Mouse (Mus musculus) limb, embryonic 13.5 days (tissue): Measurements from ENCODE around the gene Ttll7. TPM values are rescaled to one million over a fixed set of nuclear protein-coding genes. Genes with fewer than 3 reads are reported as not detected.

ENCODE experiments used
- ATAC-seq: fragments of 200-750 bp; cut with Nextera tagmentation; 2 replicates; pipeline ENCODE4 v1.8.0; 2017; ENCODE audit warnings: low read depth, moderate number of reproducible peaks, moderate TSS enrichment; ENCODE audit not compliant: low FRiP score
- H3K27ac ChIP-seq: fragments of 300-500 bp; sonication (generic); 2 replicates; pipeline ENCODE4 v1.5.1; 2015; ENCODE audit warnings: inconsistent platforms, mild to moderate bottlenecking, moderate library complexity
- H3K27me3 ChIP-seq: fragments of 300-500 bp; sonication (generic); 2 replicates; pipeline ENCODE4 v1.6.1; 2015; ENCODE audit warnings: mild to moderate bottlenecking, inconsistent platforms
- H3K36me3 ChIP-seq: fragments of 300-500 bp; sonication (generic); 2 replicates; pipeline ENCODE4 v1.6.1; 2015; ENCODE audit warnings: inconsistent platforms, mild to moderate bottlenecking, moderate library complexity
- H3K4me1 ChIP-seq: fragments of 300-500 bp; sonication (generic); 2 replicates; pipeline ENCODE4 v1.6.1; 2015; ENCODE audit warnings: inconsistent platforms
- H3K4me2 ChIP-seq: fragments of 300-500 bp; sonication (generic); replicated peaks from 2 replicates; pipeline ENCODE4 v1.6.1; 2015; ENCODE audit warnings: inconsistent platforms, mild to moderate bottlenecking, moderate library complexity
- H3K4me3 ChIP-seq: fragments of 300-500 bp; sonication (generic); 2 replicates; pipeline ENCODE4 v1.5.1; 2015; ENCODE audit warnings: moderate library complexity, mild to moderate bottlenecking, inconsistent platforms
- H3K9ac ChIP-seq: fragments of 300-500 bp; sonication (generic); 2 replicates; pipeline ENCODE4 v1.6.1; 2015; ENCODE audit warnings: mild to moderate bottlenecking, inconsistent platforms
- H3K9me3 ChIP-seq: fragments of 300-500 bp; sonication (generic); 2 replicates; pipeline ENCODE4 v1.6.1; 2016; ENCODE audit warnings: inconsistent platforms
- WGBS: fragments of 180-500 bp; shearing (Covaris S2); methylation state at CpG from one replicate; pipeline ENCODE4 v1.1.7; 2015; 5-methylcytosine and 5-hydroxymethylcytosine counted together
- polyA plus RNA-seq: library from polyadenylated mRNA; unstranded; fragments of >200 nt; fragmentation: Nextera tagmentation; extraction: Ambion mirVana; gene quantifications from 2 replicates; pipeline ENCODE4 v1.2.1, GENCODE M21; 2015

Ttll7 gene
- polyA plus RNA-seq, 1 experiment from 2014 or later = 2.5 TPM

DNA sequence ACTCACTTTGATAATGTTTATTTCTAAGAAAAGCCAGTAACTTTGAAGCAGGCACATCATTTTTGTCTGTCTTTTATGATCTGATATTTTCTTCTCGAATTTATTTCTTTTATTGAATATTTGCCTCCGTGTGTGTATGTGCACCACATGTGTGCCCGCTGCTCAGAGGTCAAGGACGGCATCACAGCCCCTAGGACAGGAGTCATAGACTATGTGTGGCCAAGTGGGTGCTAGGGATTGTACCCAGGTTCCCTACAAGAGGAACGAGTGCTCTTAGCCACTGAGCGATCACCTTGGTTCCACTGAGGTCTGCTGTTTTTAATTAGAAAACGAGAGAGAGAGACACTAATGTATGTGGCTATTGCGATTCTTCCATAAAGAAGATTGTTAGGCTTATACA is 94.5 kb downstream of the Ttll7 start:
- H3K9me3 ChIP-seq = no peaks in the 10 kb centered on the region
- H3K4me2 ChIP-seq = no peak overlapping the region
- 73% methylated on average over 8 of the region's 8 CpGs for WGBS
- H3K27ac ChIP-seq = no peak overlapping the region
- no peak overlapping the region for H3K4me3 ChIP-seq
- no peaks in the 10 kb centered on the region for H3K36me3 ChIP-seq
- H3K9ac ChIP-seq = no peak overlapping the region
- no peak for ATAC-seq
- H3K27me3 ChIP-seq = no peaks in the 10 kb centered on the region
- H3K4me1 ChIP-seq = no peaks in the 10 kb centered on the region

DNA sequence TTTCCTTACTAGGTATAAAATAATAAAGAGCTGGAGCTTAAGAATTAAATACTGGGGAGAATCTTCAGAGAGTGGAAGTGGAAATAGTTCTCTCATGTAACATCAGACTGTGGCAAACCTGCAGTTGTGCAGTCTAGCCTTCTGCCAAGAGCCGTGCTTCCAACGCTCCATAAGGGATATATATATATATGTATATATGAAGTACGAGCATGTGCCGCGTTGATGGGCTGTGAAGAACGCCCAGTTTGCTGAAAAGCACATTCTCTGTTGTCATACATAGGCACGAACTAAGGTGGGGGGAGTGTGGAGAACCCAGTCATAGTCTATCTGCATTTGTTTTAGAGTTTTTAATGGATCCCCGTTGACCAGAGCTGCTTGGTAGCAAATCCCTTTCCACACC is 104.6 kb downstream of the Ttll7 start:
- 84% methylated on average over 8 of the region's 8 CpGs for WGBS

DNA sequence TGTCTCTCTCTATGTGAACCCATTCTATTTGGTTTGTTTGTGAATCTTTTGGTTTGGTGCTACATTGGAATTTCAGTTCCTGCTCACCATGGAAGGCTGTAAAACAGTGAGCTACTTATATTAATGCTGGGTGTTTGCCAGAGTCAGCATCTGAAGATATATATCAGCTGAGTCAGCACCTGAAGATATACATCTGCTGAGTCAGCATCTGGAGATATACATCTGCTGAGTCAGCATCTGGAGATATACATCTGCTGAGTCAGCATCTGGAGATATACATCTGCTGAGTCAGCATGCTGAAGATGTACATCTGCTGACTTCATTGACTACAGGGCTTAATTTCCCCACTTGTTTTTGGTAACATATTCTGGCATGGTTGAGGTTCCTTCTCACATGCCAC is 110.7 kb downstream of the Ttll7 start:
- ATAC-seq = no peak
- Histone ChIP-seq H3K4me1 (no peaks in the 10 kb centered on the region), H3K9me3 (no peaks in the 10 kb centered on the region)

More for the DNA sequence above, 104.6 kb downstream of the Ttll7 start:
- no peak overlapping the region for H3K27ac ChIP-seq
- H3K4me2 ChIP-seq = no peak overlapping the region
- no peak for ATAC-seq
- H3K9me3 ChIP-seq = no peaks in the 10 kb centered on the region
- no peaks in the 10 kb centered on the region for H3K4me1 ChIP-seq
- no peaks in the 10 kb centered on the region for H3K36me3 ChIP-seq
- H3K4me3 ChIP-seq = no peak overlapping the region
- no peaks in the 10 kb centered on the region for H3K27me3 ChIP-seq
- no peak overlapping the region for H3K9ac ChIP-seq

DNA sequence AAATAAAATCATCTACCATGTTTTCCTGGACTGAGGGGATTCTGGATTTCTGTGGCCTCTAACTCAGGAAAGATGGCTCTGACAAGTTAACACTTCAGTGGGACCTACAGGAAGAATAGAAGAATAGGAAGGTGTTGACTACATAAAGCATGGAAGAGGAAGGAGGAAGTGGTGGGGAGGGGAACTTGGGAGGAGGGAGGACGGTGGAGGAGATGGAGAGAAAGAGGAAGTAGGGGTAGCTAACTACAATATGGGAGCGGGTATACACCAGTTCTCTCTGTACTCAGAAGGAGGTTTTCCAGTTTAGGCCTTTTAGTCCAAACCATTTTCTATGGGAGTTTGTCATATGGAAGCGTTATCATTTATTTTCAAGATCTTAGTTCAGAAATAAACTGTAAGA is 112.2 kb downstream of the Ttll7 start:
- Histone ChIP-seq H3K9me3 (no peaks in the 10 kb centered on the region), H3K4me3 (no peak overlapping the region), H3K36me3 (no peaks in the 10 kb centered on the region), H3K27me3 (no peaks in the 10 kb centered on the region), H3K9ac (no peak overlapping the region), H3K4me2 (no peak overlapping the region), H3K4me1 (no peaks in the 10 kb centered on the region), H3K27ac (no peak overlapping the region)
- WGBS = 84% methylated on average over 3 of the region's 3 CpGs
- no peak for ATAC-seq

More for the DNA sequence above, 110.7 kb downstream of the Ttll7 start:
- no peak overlapping the region for H3K9ac ChIP-seq
- H3K4me3 ChIP-seq = no peak overlapping the region
- H3K4me2 ChIP-seq = no peak overlapping the region
- no peaks in the 10 kb centered on the region for H3K36me3 ChIP-seq
- no peak overlapping the region for H3K27ac ChIP-seq
- no peaks in the 10 kb centered on the region for H3K27me3 ChIP-seq

DNA sequence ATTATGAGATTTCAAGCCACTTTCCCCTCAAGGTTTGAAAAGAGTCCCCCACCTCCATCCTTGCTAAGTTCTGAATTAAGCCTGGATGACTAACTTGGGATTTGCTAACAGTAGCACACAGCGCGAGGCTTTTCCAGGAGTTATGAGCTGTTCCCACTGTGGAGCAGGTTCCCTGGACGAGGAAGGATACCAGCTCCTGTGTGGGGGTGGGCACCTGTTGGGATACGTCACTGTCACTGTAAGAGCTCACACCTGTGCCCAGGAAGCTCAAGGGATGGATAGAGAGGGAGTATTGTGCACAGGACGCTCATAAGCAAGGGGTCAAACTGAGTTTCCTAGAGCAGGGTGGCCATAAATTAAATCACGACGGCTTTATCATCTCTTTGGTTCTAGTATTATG is 115.1 kb downstream of the Ttll7 start:
- H3K36me3 ChIP-seq = no peaks in the 10 kb centered on the region
- no peak overlapping the region for H3K27ac ChIP-seq
- H3K9ac ChIP-seq = no peak overlapping the region
- H3K4me3 ChIP-seq = no peak overlapping the region
- no peak overlapping the region for H3K4me2 ChIP-seq
- no peak for ATAC-seq
- no peaks in the 10 kb centered on the region for H3K27me3 ChIP-seq
- WGBS = 65% methylated on average over 7 of the region's 7 CpGs
- H3K9me3 ChIP-seq = no peaks in the 10 kb centered on the region
- H3K4me1 ChIP-seq = no peaks in the 10 kb centered on the region

DNA sequence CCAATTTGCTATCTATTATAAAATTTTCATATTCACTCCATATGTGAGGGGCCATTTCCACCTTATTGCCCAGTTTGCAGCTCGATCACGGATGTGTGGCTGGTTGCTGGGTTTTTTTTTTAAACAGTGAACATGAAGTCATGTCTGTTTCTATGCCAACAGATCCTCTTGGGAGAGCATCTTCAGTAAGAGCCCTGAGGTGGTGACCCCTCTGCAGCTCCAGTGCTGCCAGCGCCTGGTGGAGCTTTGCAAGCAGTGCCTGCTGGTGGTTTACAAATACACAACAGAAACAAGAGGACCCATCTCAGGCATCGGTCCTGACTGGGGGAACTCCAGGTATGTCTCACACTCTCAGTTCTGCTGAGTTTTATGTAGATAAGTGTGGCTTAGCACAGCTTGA is 115.7 kb downstream of the Ttll7 start:
- WGBS = 81% methylated on average over 4 of the region's 4 CpGs
- ATAC-seq = no peak
- H3K4me3 ChIP-seq = no peak overlapping the region
- no peaks in the 10 kb centered on the region for H3K9me3 ChIP-seq
- H3K4me1 ChIP-seq = no peaks in the 10 kb centered on the region
- no peak overlapping the region for H3K27ac ChIP-seq
- H3K9ac ChIP-seq = no peak overlapping the region
- no peaks in the 10 kb centered on the region for H3K36me3 ChIP-seq
- no peak overlapping the region for H3K4me2 ChIP-seq
- no peaks in the 10 kb centered on the region for H3K27me3 ChIP-seq

DNA sequence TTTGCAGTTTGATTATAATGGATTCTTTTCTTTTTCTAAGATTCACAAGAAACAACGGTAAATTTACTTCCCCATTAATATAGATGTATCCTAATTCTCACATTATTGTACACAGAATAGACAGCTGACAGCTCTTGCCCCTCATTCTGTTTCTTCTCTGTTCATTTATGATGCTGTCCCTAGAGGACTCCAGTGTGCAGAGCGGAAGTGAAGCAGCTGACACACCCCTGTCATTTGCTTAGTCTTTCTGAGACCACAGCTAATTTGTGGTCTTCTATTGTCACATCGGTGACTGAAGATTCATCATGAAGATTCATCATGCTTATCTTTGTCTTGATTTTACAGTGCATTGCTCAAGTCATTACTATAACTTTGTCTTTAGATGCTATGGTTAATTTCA is 126.1 kb downstream of the Ttll7 start:
- Histone ChIP-seq H3K36me3 (no peaks in the 10 kb centered on the region), H3K4me3 (no peak overlapping the region), H3K9me3 (no peaks in the 10 kb centered on the region), H3K4me1 (no peaks in the 10 kb centered on the region), H3K27me3 (no peaks in the 10 kb centered on the region), H3K27ac (no peak overlapping the region), H3K4me2 (no peak overlapping the region), H3K9ac (no peak overlapping the region)
- WGBS = 94% methylated on average over 3 of the region's 3 CpGs
- no peak for ATAC-seq

DNA sequence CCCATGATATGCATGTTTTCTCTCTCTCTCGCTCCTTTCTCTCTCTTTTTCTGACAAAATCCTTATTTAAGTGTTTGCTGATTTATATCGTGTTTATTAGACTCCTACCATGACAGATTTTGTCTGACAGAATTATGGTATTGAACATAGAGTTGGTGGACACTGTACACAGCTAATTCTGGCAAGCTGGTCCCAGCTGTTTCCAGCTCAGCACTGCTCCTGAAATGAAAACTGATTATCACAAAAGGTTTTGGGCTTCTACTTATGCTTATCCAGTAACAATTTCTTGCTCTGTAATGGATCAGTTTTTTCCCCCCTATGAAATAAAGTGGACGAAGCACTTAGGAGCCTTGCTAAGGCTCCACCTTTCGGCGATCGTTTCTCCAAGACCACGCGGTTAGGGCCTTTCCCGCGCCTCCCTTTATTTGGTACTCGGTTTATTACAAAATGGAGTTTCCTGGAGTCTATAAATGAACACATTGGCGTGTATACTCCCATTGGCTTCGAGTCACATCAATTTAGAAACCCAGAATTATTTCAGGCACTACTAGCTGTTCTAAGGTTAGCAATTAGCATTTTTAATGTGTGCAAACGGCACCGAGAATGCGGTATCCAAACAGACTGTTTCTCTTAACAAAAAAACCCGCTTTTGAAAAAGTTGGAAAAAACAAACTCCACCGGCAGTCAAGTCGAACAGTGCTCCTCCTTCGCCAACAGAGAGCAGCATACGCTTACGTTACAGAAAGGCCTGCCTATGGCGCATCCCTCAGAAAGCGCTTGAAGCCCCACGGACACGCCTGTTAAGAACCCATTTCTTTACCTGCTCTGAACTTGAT is 141.9 kb downstream of the Ttll7 start:
- 23% methylated on average over 26 of the region's 26 CpGs for WGBS
- ATAC-seq = peak; percentile 86
- Histone ChIP-seq H3K9ac (0 out of 2 replicates have a peak overlapping the region, but pooled peaks have one; percentile 45), H3K9me3 (no peaks in the 10 kb centered on the region), H3K27ac (no peak overlapping the region), H3K4me1 (peaks cover 5% of the 10 kb centered on the region; the same call in 1 of the 2 replicates), H3K4me2 (peak overlapping the region; percentile 50), H3K36me3 (no peaks in the 10 kb centered on the region), H3K4me3 (peak overlapping the region; percentile 26), H3K27me3 (no peaks in the 10 kb centered on the region)

DNA sequence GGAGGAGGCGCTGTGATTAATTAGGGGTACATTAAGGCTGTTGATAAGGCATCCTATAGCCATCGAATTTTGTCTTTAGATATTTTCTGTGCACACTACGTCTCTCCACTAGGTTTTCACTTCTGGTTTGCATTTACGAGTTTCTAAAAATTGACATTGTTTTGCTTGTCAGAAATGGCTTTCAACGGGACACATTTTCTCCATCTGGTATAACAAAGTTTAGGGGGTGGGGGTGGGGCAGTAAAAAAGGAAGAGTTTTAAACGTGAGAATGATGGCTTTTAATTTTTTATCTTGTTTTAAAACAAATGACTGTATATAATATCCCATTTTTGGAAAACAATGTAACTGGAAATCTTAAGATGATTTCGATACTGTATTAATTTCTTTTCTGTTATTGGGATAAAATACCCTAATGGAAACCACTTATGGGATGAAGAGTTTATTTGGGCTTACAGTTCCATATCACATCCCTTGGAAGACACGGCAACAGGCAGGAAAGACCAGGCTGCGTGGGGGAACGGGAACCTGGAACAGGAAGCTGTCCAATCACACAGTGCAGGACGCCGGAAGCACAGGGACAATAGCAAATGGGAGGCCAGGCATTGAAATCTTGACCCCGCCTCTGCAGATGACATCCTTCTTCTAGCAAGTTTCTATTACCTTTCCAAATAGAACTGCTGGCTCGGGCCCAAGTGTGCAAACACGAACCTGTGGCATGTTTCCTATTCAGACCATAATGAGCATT is 142.7 kb downstream of the Ttll7 start:
- Histone ChIP-seq H3K4me2 (peak overlapping the region; percentile 50), H3K36me3 (no peaks in the 10 kb centered on the region), H3K9me3 (no peaks in the 10 kb centered on the region), H3K27me3 (no peaks in the 10 kb centered on the region), H3K9ac (no peak overlapping the region), H3K4me1 (peaks cover 11% of the 10 kb centered on the region; the same call in 1 of the 2 replicates), H3K4me3 (0 out of 2 replicates have a peak overlapping the region, but pooled peaks have one; percentile 26), H3K27ac (no peak overlapping the region)
- ATAC-seq = no peak
- WGBS = 56% methylated on average over 15 of the region's 15 CpGs

DNA sequence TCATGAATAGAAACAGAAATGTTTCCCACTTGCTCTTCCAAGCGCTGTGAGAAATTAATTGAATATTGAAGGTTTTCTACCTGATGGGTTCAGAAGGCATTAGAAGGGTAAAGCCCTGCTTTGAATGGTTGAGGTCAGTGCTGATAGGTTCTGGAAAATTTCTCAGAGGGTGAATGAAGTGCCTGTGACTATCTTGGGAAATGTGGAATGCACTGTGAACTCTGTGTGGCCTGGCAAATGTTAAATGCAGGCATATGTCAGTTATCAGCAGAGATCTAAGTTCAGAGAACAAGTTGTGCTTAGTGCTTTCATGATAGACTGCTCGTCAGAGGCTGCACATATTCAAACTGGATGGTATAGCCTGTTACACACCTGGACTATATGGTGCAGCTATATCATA is 147.0 kb downstream of the Ttll7 start:
- no peak overlapping the region for H3K4me2 ChIP-seq
- H3K27ac ChIP-seq = no peak overlapping the region
- H3K9me3 ChIP-seq = no peaks in the 10 kb centered on the region
- H3K4me1 ChIP-seq = peaks cover 7% of the 10 kb centered on the region; the same call in 1 of the 2 replicates
- no peak overlapping the region for H3K4me3 ChIP-seq
- 62% methylated on average over 2 of the region's 2 CpGs for WGBS
- ATAC-seq = no peak
- no peaks in the 10 kb centered on the region for H3K27me3 ChIP-seq
- no peaks in the 10 kb centered on the region for H3K36me3 ChIP-seq
- H3K9ac ChIP-seq = no peak overlapping the region

DNA sequence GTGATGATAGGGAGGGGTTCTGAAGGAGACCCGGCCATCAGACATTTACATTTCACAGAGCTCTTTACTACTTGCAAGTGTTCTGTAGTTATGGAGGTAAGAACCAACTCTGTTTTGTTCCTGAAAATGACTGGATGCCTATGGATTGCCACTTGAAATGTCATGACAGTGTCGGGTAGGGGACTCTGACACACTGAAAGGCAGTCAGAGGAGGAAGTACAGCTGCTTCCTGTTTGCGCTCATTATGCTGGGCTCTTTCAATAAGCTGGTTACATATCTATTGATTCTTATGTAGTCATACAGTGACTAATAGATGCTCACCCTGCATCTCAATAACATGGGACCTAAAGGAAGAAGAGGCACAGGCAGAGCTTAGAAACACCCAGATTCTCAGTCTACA is 148.8 kb downstream of the Ttll7 start:
- no peaks in the 10 kb centered on the region for H3K9me3 ChIP-seq
- ATAC-seq = no peak
- no peaks in the 10 kb centered on the region for H3K36me3 ChIP-seq
- H3K27ac ChIP-seq = no peak overlapping the region
- no peak overlapping the region for H3K4me3 ChIP-seq
- H3K27me3 ChIP-seq = no peaks in the 10 kb centered on the region
- no peak overlapping the region for H3K9ac ChIP-seq
- H3K4me1 ChIP-seq = peaks cover 7% of the 10 kb centered on the region; the same call in 1 of the 2 replicates
- WGBS = 73% methylated on average over 3 of the region's 3 CpGs
- no peak overlapping the region for H3K4me2 ChIP-seq

DNA sequence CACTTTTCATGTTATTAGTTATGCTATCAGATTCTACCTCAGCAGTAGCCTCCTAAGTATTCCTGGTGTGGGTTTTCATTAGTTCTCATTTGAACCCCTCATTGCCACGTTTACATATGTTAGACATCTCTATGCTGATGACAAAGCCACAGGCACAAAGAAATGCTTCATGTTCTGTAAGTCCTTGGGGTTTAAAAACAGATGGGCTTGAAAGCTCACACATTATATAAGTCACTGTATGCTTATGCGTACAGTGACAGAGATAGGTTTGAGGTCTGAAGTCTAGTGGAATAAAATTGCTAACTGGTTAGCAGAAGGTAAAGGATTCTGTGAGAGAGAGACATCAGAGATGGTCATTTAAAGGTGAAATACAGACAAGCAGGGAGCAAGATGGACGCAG is 149.4 kb downstream of the Ttll7 start:
- H3K4me1 ChIP-seq = peaks cover 7% of the 10 kb centered on the region; the same call in 1 of the 2 replicates
- no peak for ATAC-seq
- 68% methylated on average over 3 of the region's 3 CpGs for WGBS

More for the DNA sequence above, 149.4 kb downstream of the Ttll7 start:
- Histone ChIP-seq H3K27ac (no peak overlapping the region), H3K9me3 (no peaks in the 10 kb centered on the region), H3K4me2 (no peak overlapping the region), H3K36me3 (no peaks in the 10 kb centered on the region), H3K9ac (no peak overlapping the region), H3K4me3 (no peak overlapping the region), H3K27me3 (no peaks in the 10 kb centered on the region)
